Mouse (Mus musculus): ENCODE measurements around the gene Stn1.

Stn1 gene

GRCm38 (mm10) chr19:47471808-47472207 lies 65.5 kb downstream of the Stn1 start:
- no peak for DNase-seq (ENCODE audit: low spot score)

- DNase-seq (ENCODE audit: low spot score): no peak
Observed at GRCm38 (mm10) chr19:47468750-47469149, 68.6 kb downstream of the Stn1 start.

- DNase-seq (ENCODE audit: low spot score): no peak
Observed at GRCm38 (mm10) chr19:47466775-47467174, 70.5 kb downstream of the Stn1 start.

GRCm38 (mm10) chr19:47465467-47465866 lies 71.8 kb downstream of the Stn1 start:
- DNase-seq (ENCODE audit: low spot score): no peak

- peak; percentile 56 for DNase-seq (ENCODE audit: low spot score)
Observed at GRCm38 (mm10) chr19:47464304-47465241, 72.7 kb downstream of the Stn1 start, which contains the start of gene Sh3pxd2a. Gene Sh3pxd2a (minus strand): TSS chr19:47464401.

- peak; percentile 68 for DNase-seq (ENCODE audit: low spot score)
Observed at GRCm38 (mm10) chr19:47463636-47464303, 73.5 kb downstream of the Stn1 start.

GRCm38 (mm10) chr19:47463206-47463605 lies 74.1 kb downstream of the Stn1 start:
- DNase-seq (ENCODE audit: low spot score): no peak

- no peak for DNase-seq (ENCODE audit: low spot score)
Observed at GRCm38 (mm10) chr19:47462725-47463124, 74.6 kb downstream of the Stn1 start.

- DNase-seq (ENCODE audit: low spot score): no peak
Observed at GRCm38 (mm10) chr19:47461838-47462237, 75.5 kb downstream of the Stn1 start.

GRCm38 (mm10) chr19:47461386-47461785 lies 75.9 kb downstream of the Stn1 start:
- no peak for DNase-seq (ENCODE audit: low spot score)

- DNase-seq (ENCODE audit: low spot score): no peak
Observed at GRCm38 (mm10) chr19:47460120-47460960, 77.0 kb downstream of the Stn1 start.

- no peak for DNase-seq (ENCODE audit: low spot score)
Observed at GRCm38 (mm10) chr19:47459214-47459613, 78.1 kb downstream of the Stn1 start.

- no peak for DNase-seq (ENCODE audit: low spot score)
Observed at GRCm38 (mm10) chr19:47458504-47459161, 78.7 kb downstream of the Stn1 start.

- no peak for DNase-seq (ENCODE audit: low spot score)
Observed at GRCm38 (mm10) chr19:47457711-47458503, 79.4 kb downstream of the Stn1 start.

- DNase-seq (ENCODE audit: low spot score): no peak
Observed at GRCm38 (mm10) chr19:47456021-47456420, 81.3 kb downstream of the Stn1 start.

- no peak for DNase-seq (ENCODE audit: low spot score)
Observed at GRCm38 (mm10) chr19:47455001-47455755, 82.1 kb downstream of the Stn1 start.

- no peak for DNase-seq (ENCODE audit: low spot score)
Observed at GRCm38 (mm10) chr19:47454167-47455000, 82.9 kb downstream of the Stn1 start.

- DNase-seq (ENCODE audit: low spot score): no peak
Observed at GRCm38 (mm10) chr19:47453352-47453751, 84.0 kb downstream of the Stn1 start.

- DNase-seq (ENCODE audit: low spot score): no peak
Observed at GRCm38 (mm10) chr19:47452682-47453081, 84.6 kb downstream of the Stn1 start.
